Mouse (Mus musculus) fibroblast of lung, adult 2 months (primary cell): ENCODE results near the gene Il15.

Experiments
- DNase-seq: peaks from one replicate; pipeline ENCODE4 v3.0.0-alpha.2; 2011; ENCODE audit warnings: low read depth

Gene Il15

GRCm38 (mm10) chr8:82402686-82403330 is at the start of gene Il15:
Gene Il15 (minus strand): TSS chr8:82403222.
- no peak for DNase-seq

- no peak for DNase-seq
These were observed 41.9 kb upstream of the Il15 start for GRCm38 (mm10) chr8:82444897-82445296.

GRCm38 (mm10) chr8:82416587-82417340 is 13.7 kb upstream of the Il15 start:
- no peak for DNase-seq

GRCm38 (mm10) chr8:82415485-82415884 is 12.5 kb upstream of the Il15 start:
- no peak for DNase-seq

- DNase-seq = no peak
These were observed 7.1 kb upstream of the Il15 start for GRCm38 (mm10) chr8:82410135-82410534.

- DNase-seq = no peak
These were observed 4.0 kb upstream of the Il15 start for GRCm38 (mm10) chr8:82407060-82407459.

GRCm38 (mm10) chr8:82404068-82404467 is 1.0 kb upstream of the Il15 start:
- DNase-seq = no peak

GRCm38 (mm10) chr8:82402261-82402685 is 749 bp downstream of the Il15 start:
- DNase-seq = no peak

GRCm38 (mm10) chr8:82401490-82401889 is 1.5 kb downstream of the Il15 start:
- no peak for DNase-seq

- no peak for DNase-seq
These were observed 2.0 kb downstream of the Il15 start for GRCm38 (mm10) chr8:82401059-82401458.

GRCm38 (mm10) chr8:82400376-82400775 is 2.6 kb downstream of the Il15 start:
- DNase-seq = no peak

- no peak for DNase-seq
These were observed 4.5 kb downstream of the Il15 start for GRCm38 (mm10) chr8:82398546-82398945.

GRCm38 (mm10) chr8:82391258-82391657 is 11.8 kb downstream of the Il15 start:
- DNase-seq = no peak

GRCm38 (mm10) chr8:82388356-82388902 is 14.6 kb downstream of the Il15 start:
- DNase-seq = no peak

GRCm38 (mm10) chr8:82387614-82388013 is 15.4 kb downstream of the Il15 start:
- no peak for DNase-seq

GRCm38 (mm10) chr8:82385867-82386266 is 17.2 kb downstream of the Il15 start:
- DNase-seq = no peak

GRCm38 (mm10) chr8:82384458-82385234 is 18.4 kb downstream of the Il15 start:
- no peak for DNase-seq

GRCm38 (mm10) chr8:82383346-82383745 is 19.7 kb downstream of the Il15 start:
- DNase-seq = peak; percentile 45

GRCm38 (mm10) chr8:82382316-82382715 is 20.7 kb downstream of the Il15 start:
- DNase-seq = no peak

GRCm38 (mm10) chr8:82374470-82374869 is 28.6 kb downstream of the Il15 start:
- DNase-seq = no peak

GRCm38 (mm10) chr8:82372846-82373245 is 30.2 kb downstream of the Il15 start:
- no peak for DNase-seq

- no peak for DNase-seq
These were observed 32.4 kb downstream of the Il15 start for GRCm38 (mm10) chr8:82370657-82371056.

GRCm38 (mm10) chr8:82361061-82361460 is 42.0 kb downstream of the Il15 start:
- DNase-seq = no peak
